Mouse (Mus musculus): ENCODE data around the gene Slc9a9.

Gene Slc9a9

GRCm38 (mm10) chr9:94945569-94946135 lies 275.9 kb downstream of the Slc9a9 start:
- DNase-seq (ENCODE audit: low spot score in 2 of 2) = no peak

GRCm38 (mm10) chr9:94947246-94947645 lies 277.5 kb downstream of the Slc9a9 start:
- DNase-seq (ENCODE audit: low spot score in 2 of 2) = no peak

GRCm38 (mm10) chr9:94950676-94951075 lies 281.0 kb downstream of the Slc9a9 start:
- no peak for DNase-seq (ENCODE audit: low spot score in 2 of 2)

GRCm38 (mm10) chr9:94955645-94956044 lies 285.9 kb downstream of the Slc9a9 start:
- DNase-seq (ENCODE audit: low spot score in 2 of 2) = no peak

- no peak for DNase-seq (ENCODE audit: low spot score in 2 of 2)
These were observed 288.7 kb downstream of the Slc9a9 start for GRCm38 (mm10) chr9:94958382-94958781.

- DNase-seq (ENCODE audit: low spot score in 2 of 2) = no peak
These were observed 298.9 kb downstream of the Slc9a9 start for GRCm38 (mm10) chr9:94968596-94969120.

- DNase-seq (ENCODE audit: low spot score in 2 of 2) = peak; percentile 20 to 52
These were observed 299.4 kb downstream of the Slc9a9 start for GRCm38 (mm10) chr9:94969131-94969530.

- DNase-seq (ENCODE audit: low spot score in 2 of 2) = peak in 1 of 2 experiments; percentile 17
These were observed 302.3 kb downstream of the Slc9a9 start for GRCm38 (mm10) chr9:94972021-94972420.

GRCm38 (mm10) chr9:94972693-94973092 lies 303.0 kb downstream of the Slc9a9 start:
- no peak for DNase-seq (ENCODE audit: low spot score in 2 of 2)

GRCm38 (mm10) chr9:94976191-94976590 lies 306.5 kb downstream of the Slc9a9 start:
- no peak for DNase-seq (ENCODE audit: low spot score in 2 of 2)

- DNase-seq (ENCODE audit: low spot score in 2 of 2) = no peak
These were observed 323.9 kb downstream of the Slc9a9 start for GRCm38 (mm10) chr9:94993575-94993974.

GRCm38 (mm10) chr9:95020136-95020706 lies 350.5 kb downstream of the Slc9a9 start:
- peak in 1 of 2 experiments; percentile 7 for DNase-seq (ENCODE audit: low spot score in 2 of 2)

GRCm38 (mm10) chr9:95034140-95034970 lies 364.6 kb downstream of the Slc9a9 start:
- no peak for DNase-seq (ENCODE audit: low spot score in 2 of 2)

- no peak for DNase-seq (ENCODE audit: low spot score in 2 of 2)
These were observed 366.5 kb downstream of the Slc9a9 start for GRCm38 (mm10) chr9:95036209-95036608.

- DNase-seq (ENCODE audit: low spot score in 2 of 2) = no peak
These were observed 372.7 kb downstream of the Slc9a9 start for GRCm38 (mm10) chr9:95042420-95042819.

- DNase-seq (ENCODE audit: low spot score in 2 of 2) = no peak
These were observed 382.5 kb downstream of the Slc9a9 start for GRCm38 (mm10) chr9:95052160-95052559.

- DNase-seq (ENCODE audit: low spot score in 2 of 2) = no peak
These were observed 383.5 kb downstream of the Slc9a9 start for GRCm38 (mm10) chr9:95053183-95053582.

GRCm38 (mm10) chr9:95055843-95056242 lies 386.1 kb downstream of the Slc9a9 start:
- no peak for DNase-seq (ENCODE audit: low spot score in 2 of 2)

GRCm38 (mm10) chr9:95060702-95061101 lies 391.0 kb downstream of the Slc9a9 start:
- DNase-seq (ENCODE audit: low spot score in 2 of 2) = no peak

- no peak for DNase-seq (ENCODE audit: low spot score in 2 of 2)
These were observed 397.3 kb downstream of the Slc9a9 start for GRCm38 (mm10) chr9:95067037-95067436.

- no peak for DNase-seq (ENCODE audit: low spot score in 2 of 2)
These were observed 398.8 kb downstream of the Slc9a9 start for GRCm38 (mm10) chr9:95068466-95068865.

- no peak for DNase-seq (ENCODE audit: low spot score in 2 of 2)
These were observed 401.3 kb downstream of the Slc9a9 start for GRCm38 (mm10) chr9:95070832-95071519.
